Mouse (Mus musculus) erythroblast, embryonic 14.5 days (primary cell): ENCODE measurements at regions not wholly inside any gene's neighbourhood (a gene's known extent, or its start where the extent isn't known, plus 50 kb on each side); places are given as distances from the start of the nearest gene placed in this dataset.

Experiments used
- H3K27me3 ChIP-seq: 2 replicates; pipeline ENCODE4 v1.6.1; 2012; ENCODE audit warnings: inconsistent platforms; ENCODE audit not compliant: control insufficient read depth
- H3K36me3 ChIP-seq: 2 replicates; pipeline ENCODE4 v1.6.1; 2012; ENCODE audit warnings: mild to moderate bottlenecking, inconsistent platforms; ENCODE audit not compliant: control insufficient read depth
- H3K4me1 ChIP-seq: 2 replicates; pipeline ENCODE4 v1.6.1; 2012; ENCODE audit warnings: inconsistent platforms; ENCODE audit not compliant: control insufficient read depth
- H3K4me3 ChIP-seq: replicated peaks from 2 replicates; pipeline ENCODE3; 2012; ENCODE audit warnings: moderate library complexity, mild to moderate bottlenecking, inconsistent platforms
- H3K9me3 ChIP-seq: 2 replicates; pipeline ENCODE4 v1.6.1; 2012; ENCODE audit warnings: low read length, inconsistent platforms, mixed read lengths; ENCODE audit not compliant: control insufficient read depth
- GATA1 ChIP-seq: IDR thresholded peaks from 2 replicates; pipeline ENCODE4 v1.6.1; 2012; ENCODE audit warnings: low read length, inconsistent platforms, mixed read lengths
- TAL1 ChIP-seq: IDR thresholded peaks from 3 replicates; pipeline ENCODE4 v1.6.1; 2012; ENCODE audit warnings: low read length, inconsistent platforms, mixed read lengths

DNA sequence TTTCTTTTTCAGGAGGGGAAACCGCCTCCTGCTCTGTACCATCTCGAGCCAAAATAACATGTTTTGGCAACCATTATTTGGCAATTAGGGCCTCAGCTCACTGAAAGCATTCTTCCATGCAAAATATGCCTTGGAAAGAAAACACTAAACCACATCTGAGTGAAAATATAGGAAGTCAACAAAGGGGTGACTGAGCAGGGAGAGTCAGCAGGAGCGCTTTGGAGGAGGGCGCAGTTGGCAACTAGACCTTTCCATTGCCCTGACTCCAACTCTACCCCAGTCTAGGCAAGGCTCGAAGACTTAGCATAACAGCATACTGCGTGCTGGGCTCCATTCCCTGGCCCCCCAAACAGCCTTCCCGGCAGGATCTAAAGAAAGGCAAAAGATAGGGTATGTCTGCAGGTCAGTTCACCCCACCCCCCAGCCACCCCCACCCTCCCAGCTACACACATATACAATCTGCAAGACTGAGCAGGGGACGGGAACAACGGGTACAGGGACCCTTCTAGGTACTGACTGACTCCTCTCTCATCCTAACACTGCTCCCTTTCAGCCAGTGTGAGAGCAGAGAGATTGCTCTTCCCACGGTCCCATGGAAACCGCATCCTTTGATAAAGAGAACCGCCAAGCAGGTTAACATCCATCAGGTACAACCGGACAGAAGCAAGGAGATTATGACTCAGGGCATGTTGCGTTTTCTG, 163.5 kb upstream of the Lef1 start:
- H3K27me3 ChIP-seq: peaks cover 7% of the 10 kb centered on the region

DNA sequence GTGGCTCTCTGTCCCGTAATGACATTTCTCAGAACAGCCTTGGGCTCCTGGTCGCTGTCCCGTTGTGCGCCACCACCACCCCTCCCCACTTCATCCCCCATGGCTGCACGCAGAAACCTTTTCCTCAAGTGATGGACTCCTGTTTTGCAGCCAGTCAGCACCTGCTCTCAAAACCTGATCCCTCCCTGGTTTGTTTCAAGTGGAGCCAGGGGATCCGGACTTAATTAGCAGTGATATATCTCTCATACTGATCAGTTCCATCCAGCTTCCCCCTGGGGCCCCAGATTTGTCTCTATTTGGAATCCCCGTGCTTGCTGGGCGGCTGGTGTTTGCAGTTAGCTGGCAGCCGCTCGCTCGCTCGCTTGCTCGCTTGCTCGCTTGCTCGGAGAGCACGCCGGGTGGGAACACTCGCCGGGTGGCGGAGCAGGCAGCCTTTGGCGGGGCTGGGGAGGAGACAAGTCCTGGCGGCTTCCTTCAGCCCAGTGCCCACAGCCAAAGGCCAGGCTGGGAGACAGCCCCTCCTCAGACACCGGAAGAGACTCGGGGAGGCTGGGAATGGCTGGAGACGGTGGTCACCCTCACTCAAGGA, 164.3 kb upstream of the Lef1 start:
- TF ChIP-seq GATA1 (no peak), TAL1 (no peak)
- no peak overlapping the region for H3K4me3 ChIP-seq
- no peaks in the 10 kb centered on the region for H3K9me3 ChIP-seq
- peaks cover 7% of the 10 kb centered on the region for H3K27me3 ChIP-seq
- no peaks in the 10 kb centered on the region for H3K36me3 ChIP-seq
- no peaks in the 10 kb centered on the region for H3K4me1 ChIP-seq

More for the DNA sequence above, 163.5 kb upstream of the Lef1 start:
- Histone ChIP-seq H3K36me3 (no peaks in the 10 kb centered on the region), H3K4me3 (no peak overlapping the region), H3K4me1 (no peaks in the 10 kb centered on the region), H3K9me3 (no peaks in the 10 kb centered on the region)
- TF ChIP-seq GATA1: no peak
- TF ChIP-seq TAL1: no peak

DNA sequence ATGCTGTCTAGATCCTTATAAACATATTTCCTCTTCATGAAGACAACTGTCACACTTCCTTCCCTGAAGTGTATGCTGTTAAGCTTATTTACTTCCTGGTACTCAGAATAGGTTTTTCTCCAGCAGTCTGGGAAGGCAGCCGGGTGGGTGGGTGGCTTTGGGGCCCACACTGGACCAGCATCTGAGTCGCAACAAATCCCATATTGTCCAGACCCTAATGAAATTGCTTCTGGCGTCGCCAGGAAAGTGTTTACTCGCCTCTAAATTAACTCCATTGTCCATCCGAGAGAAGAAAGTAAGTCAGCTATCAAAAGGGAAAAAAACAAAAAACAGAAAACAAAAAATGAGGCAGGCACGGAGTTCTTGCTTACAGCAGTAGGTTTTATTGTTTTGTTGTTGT, 164.9 kb upstream of the Lef1 start:
- no peak overlapping the region for H3K4me3 ChIP-seq
- H3K4me1 ChIP-seq: no peaks in the 10 kb centered on the region
- TF ChIP-seq GATA1: no peak
- no peak for TF ChIP-seq TAL1
- no peaks in the 10 kb centered on the region for H3K9me3 ChIP-seq
- H3K36me3 ChIP-seq: no peaks in the 10 kb centered on the region
- H3K27me3 ChIP-seq: peaks cover 7% of the 10 kb centered on the region

DNA sequence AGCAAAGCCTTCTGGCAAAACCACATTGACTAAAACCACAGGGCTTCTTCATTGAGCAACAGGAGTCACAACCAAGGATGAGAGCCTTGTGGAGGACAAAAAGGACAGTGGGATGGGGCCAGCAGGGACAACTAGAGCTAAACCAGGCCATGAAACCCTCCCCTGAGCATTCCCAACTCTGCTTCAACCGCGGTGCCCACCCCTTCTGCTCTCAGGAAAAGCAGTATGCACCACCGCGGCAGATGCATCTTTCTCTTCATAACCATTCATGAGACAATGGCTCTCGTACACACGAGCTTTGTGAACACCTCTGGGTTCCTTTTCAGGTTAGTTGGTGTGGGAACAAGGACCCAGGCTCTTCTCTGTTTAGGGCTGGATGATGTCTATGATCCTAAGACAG, 166.0 kb upstream of the Lef1 start:
- Histone ChIP-seq H3K4me1 (no peaks in the 10 kb centered on the region), H3K9me3 (no peaks in the 10 kb centered on the region), H3K27me3 (peaks cover 7% of the 10 kb centered on the region), H3K4me3 (no peak overlapping the region), H3K36me3 (no peaks in the 10 kb centered on the region)
- TF ChIP-seq GATA1 (no peak), TAL1 (no peak)

- TF ChIP-seq TAL1 (no peak), GATA1 (no peak)
- Histone ChIP-seq H3K4me1 (no peaks in the 10 kb centered on the region), H3K4me3 (no peak overlapping the region), H3K36me3 (no peaks in the 10 kb centered on the region), H3K9me3 (no peaks in the 10 kb centered on the region), H3K27me3 (peaks cover 7% of the 10 kb centered on the region)
Observed at GRCm38 (mm10) chr3:130942947-130943630, 167.2 kb upstream of the Lef1 start.

DNA sequence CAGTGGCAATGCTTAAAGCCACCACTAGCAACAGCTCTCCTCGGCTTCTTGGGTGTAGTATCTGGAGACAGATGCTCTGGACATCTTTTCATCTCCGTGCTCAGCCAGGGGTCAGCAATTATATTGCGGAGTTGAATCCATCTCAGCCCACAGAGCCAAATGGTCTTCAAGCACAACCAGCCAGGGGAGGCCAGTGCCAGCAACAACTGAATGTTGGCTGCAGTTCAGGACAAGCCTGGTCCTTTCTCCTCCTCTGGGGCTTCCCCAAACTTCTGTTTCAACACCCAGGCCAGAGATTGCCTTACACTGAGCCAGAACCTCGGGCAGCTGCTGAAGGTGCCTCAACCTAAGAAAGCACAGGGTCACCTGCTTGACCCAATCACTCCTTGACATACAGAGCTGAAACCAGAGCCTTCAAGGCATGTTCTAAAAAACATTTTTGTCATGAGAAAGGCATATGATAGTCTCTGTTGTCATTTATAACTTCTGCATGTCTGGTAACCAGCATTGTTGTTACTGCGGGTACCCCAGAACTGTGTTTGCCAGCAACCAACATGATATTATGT, 169.9 kb upstream of the Lef1 start:
- Histone ChIP-seq H3K36me3 (no peaks in the 10 kb centered on the region), H3K4me1 (no peaks in the 10 kb centered on the region), H3K9me3 (no peaks in the 10 kb centered on the region), H3K4me3 (no peak overlapping the region), H3K27me3 (no peaks in the 10 kb centered on the region)
- TF ChIP-seq TAL1 (no peak), GATA1 (no peak)

DNA sequence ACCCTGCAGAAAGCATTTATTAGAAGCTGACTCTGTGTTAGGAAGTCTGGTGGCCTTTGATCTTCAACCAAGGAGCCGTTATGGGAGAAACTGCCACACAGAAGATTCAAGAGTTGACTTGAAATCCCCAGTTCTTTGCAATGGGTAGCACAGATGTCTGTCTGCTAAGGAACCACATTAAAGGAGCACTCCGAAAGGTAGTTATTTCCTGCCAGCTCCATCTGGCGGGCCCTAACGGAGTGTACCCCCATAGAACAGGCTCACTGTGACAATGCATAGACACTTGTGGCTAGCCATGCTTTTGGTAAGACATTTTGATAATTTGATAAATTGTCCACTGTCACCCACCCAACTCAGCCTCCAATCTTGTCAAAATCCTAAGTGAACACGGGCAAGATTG, 173.3 kb upstream of the Lef1 start:
- Histone ChIP-seq H3K27me3 (no peaks in the 10 kb centered on the region), H3K4me1 (no peaks in the 10 kb centered on the region), H3K4me3 (no peak overlapping the region), H3K36me3 (no peaks in the 10 kb centered on the region), H3K9me3 (no peaks in the 10 kb centered on the region; the same call in 1 of the 2 replicates)
- no peak for TF ChIP-seq GATA1
- TF ChIP-seq TAL1: no peak

DNA sequence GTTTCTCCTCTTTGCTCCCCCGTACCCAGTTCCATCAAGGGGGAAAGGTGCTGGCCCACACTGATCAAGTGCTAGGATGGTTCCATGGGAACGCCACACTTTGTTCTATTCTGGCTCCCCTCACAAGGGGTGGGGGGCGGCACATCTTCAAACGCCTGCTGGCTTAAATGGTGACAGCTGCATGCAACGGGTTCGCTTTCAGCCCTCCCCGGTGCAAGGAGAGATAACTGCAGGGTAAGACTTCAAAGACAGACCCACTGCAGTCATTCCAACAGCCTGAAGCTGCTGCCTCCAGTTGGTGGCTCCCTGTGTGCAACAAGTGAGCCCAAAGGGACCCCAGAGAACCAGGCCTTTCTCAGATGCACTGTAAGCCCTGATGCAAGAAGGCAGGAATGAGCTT, 173.9 kb upstream of the Lef1 start:
- no peak overlapping the region for H3K4me3 ChIP-seq
- no peak for TF ChIP-seq TAL1
- no peak for TF ChIP-seq GATA1
- H3K27me3 ChIP-seq: no peaks in the 10 kb centered on the region
- H3K4me1 ChIP-seq: no peaks in the 10 kb centered on the region
- no peaks in the 10 kb centered on the region; the same call in 1 of the 2 replicates for H3K9me3 ChIP-seq
- no peaks in the 10 kb centered on the region for H3K36me3 ChIP-seq

GRCm38 (mm10) chr3:130935926-130936315, 174.3 kb upstream of the Lef1 start:
- Histone ChIP-seq H3K27me3 (no peaks in the 10 kb centered on the region), H3K4me3 (no peak overlapping the region), H3K4me1 (no peaks in the 10 kb centered on the region), H3K9me3 (no peaks in the 10 kb centered on the region; the same call in 1 of the 2 replicates), H3K36me3 (no peaks in the 10 kb centered on the region)
- TF ChIP-seq TAL1 (no peak), GATA1 (no peak)
